Mouse (Mus musculus) olfactory bulb, adult 2 months (tissue): ENCODE measurements around the gene Magi2.

Experiments
- CTCF ChIP-seq: fragments of 200-500 bp; IDR thresholded peaks from 2 replicates; pipeline ENCODE4 v1.5.1; 2012; ENCODE audit warnings: low read depth, mild to moderate bottlenecking, low read length, moderate library complexity; ENCODE audit not compliant: insufficient read depth
- POLR2A ChIP-seq: fragments of 200-500 bp; IDR thresholded peaks from 2 replicates; pipeline ENCODE4 v1.6.1; 2012; ENCODE audit warnings: mild to moderate bottlenecking, low read depth, low read length, moderate library complexity; ENCODE audit not compliant: insufficient read depth

GRCm38 (mm10) chr5:20508609-20509008, 1281.8 kb downstream of the Magi2 start:
- TF ChIP-seq POLR2A = no peak
- no peak for TF ChIP-seq CTCF
